Mouse (Mus musculus): Measurements from ENCODE around the gene Rnf167. TPM values are rescaled to one million over a fixed set of nuclear protein-coding genes. Genes with fewer than 3 reads are reported as not detected.
A peak's percentile ranks its signal among the peaks of the same experiment; 100 is the strongest.

The Rnf167 gene
- polyA plus RNA-seq, 1 experiment from 2014 or later = 105 TPM

GRCm38 (mm10) chr11:70674014-70674413, 27.0 kb downstream of the Rnf167 start:
- H3K9ac ChIP-seq (ENCODE audit: low read length) = no peak overlapping the region
- 57% methylated on average over 6 of the region's 6 CpGs for WGBS
- H3K27ac ChIP-seq (ENCODE audit: low read depth, low read length) = no peak overlapping the region
- ATAC-seq (no peak), DNase-seq (ENCODE audit: low spot score) (no peak)
- H3K27me3 ChIP-seq (replicated peaks; ENCODE audit: control insufficient read depth, insufficient read depth, low read length) = no peaks in the 10 kb centered on the region
- no peak overlapping the region for H3K4me3 ChIP-seq (ENCODE audit: low read depth, low read length)
- H3K36me3 ChIP-seq (ENCODE audit: control insufficient read depth, insufficient read depth, low read length) = peaks cover 49% of the 10 kb centered on the region
- H3K4me2 ChIP-seq (ENCODE audit: low read length) = no peak overlapping the region
- no peaks in the 10 kb centered on the region for H3K9me3 ChIP-seq (replicated peaks; ENCODE audit: control insufficient read depth, low read length)
- peaks cover 7% of the 10 kb centered on the region; the same call in 1 of the 2 replicates for H3K4me1 ChIP-seq (ENCODE audit: control insufficient read depth, insufficient read depth, low read length)

GRCm38 (mm10) chr11:70674501-70674900, 27.5 kb downstream of the Rnf167 start:
- no peak overlapping the region for H3K4me2 ChIP-seq (ENCODE audit: low read length)
- no peaks in the 10 kb centered on the region for H3K27me3 ChIP-seq (replicated peaks; ENCODE audit: control insufficient read depth, insufficient read depth, low read length)
- no peak overlapping the region for H3K4me3 ChIP-seq (ENCODE audit: low read depth, low read length)
- DNase-seq (ENCODE audit: low spot score) (no peak), ATAC-seq (no peak)
- 64% methylated on average over 11 of the region's 11 CpGs for WGBS
- peaks cover 7% of the 10 kb centered on the region; the same call in 1 of the 2 replicates for H3K4me1 ChIP-seq (ENCODE audit: control insufficient read depth, insufficient read depth, low read length)
- H3K9me3 ChIP-seq (replicated peaks; ENCODE audit: control insufficient read depth, low read length) = no peaks in the 10 kb centered on the region
- no peak overlapping the region for H3K9ac ChIP-seq (ENCODE audit: low read length)
- peaks cover 54% of the 10 kb centered on the region for H3K36me3 ChIP-seq (ENCODE audit: control insufficient read depth, insufficient read depth, low read length)
- no peak overlapping the region for H3K27ac ChIP-seq (ENCODE audit: low read depth, low read length)

- Histone ChIP-seq H3K9me3 (replicated peaks; ENCODE audit: control insufficient read depth, low read length) (no peaks in the 10 kb centered on the region), H3K27ac (ENCODE audit: low read depth, low read length) (no peak overlapping the region), H3K36me3 (ENCODE audit: control insufficient read depth, insufficient read depth, low read length) (peaks cover 59% of the 10 kb centered on the region), H3K4me3 (ENCODE audit: low read depth, low read length) (no peak overlapping the region), H3K4me2 (ENCODE audit: low read length) (no peak overlapping the region), H3K27me3 (replicated peaks; ENCODE audit: control insufficient read depth, insufficient read depth, low read length) (no peaks in the 10 kb centered on the region), H3K9ac (ENCODE audit: low read length) (no peak overlapping the region), H3K4me1 (ENCODE audit: control insufficient read depth, insufficient read depth, low read length) (peaks cover 8% of the 10 kb centered on the region)
- ATAC-seq (no peak), DNase-seq (ENCODE audit: low spot score) (no peak)
- WGBS = 84% methylated on average over 9 of the region's 9 CpGs
Observed at GRCm38 (mm10) chr11:70678092-70678491, 31.1 kb downstream of the Rnf167 start.

- peaks cover 64% of the 10 kb centered on the region for H3K36me3 ChIP-seq (ENCODE audit: control insufficient read depth, insufficient read depth, low read length)
- DNase-seq (ENCODE audit: low spot score) (no peak), ATAC-seq (no peak)
- no peaks in the 10 kb centered on the region for H3K27me3 ChIP-seq (replicated peaks; ENCODE audit: control insufficient read depth, insufficient read depth, low read length)
- H3K4me2 ChIP-seq (ENCODE audit: low read length) = no peak overlapping the region
- 79% methylated on average over 2 of the region's 2 CpGs for WGBS
- H3K4me3 ChIP-seq (ENCODE audit: low read depth, low read length) = no peak overlapping the region
- peaks cover 8% of the 10 kb centered on the region for H3K4me1 ChIP-seq (ENCODE audit: control insufficient read depth, insufficient read depth, low read length)
- H3K9me3 ChIP-seq (replicated peaks; ENCODE audit: control insufficient read depth, low read length) = no peaks in the 10 kb centered on the region
- no peak overlapping the region for H3K27ac ChIP-seq (ENCODE audit: low read depth, low read length)
- no peak overlapping the region for H3K9ac ChIP-seq (ENCODE audit: low read length)
Observed at GRCm38 (mm10) chr11:70678576-70678975, 31.5 kb downstream of the Rnf167 start.

GRCm38 (mm10) chr11:70679361-70679760, 32.3 kb downstream of the Rnf167 start:
- H3K4me2 ChIP-seq (ENCODE audit: low read length) = no peak overlapping the region
- H3K36me3 ChIP-seq (ENCODE audit: control insufficient read depth, insufficient read depth, low read length) = peaks cover 64% of the 10 kb centered on the region
- WGBS = 96% methylated on average over 8 of the region's 8 CpGs
- no peak overlapping the region for H3K27ac ChIP-seq (ENCODE audit: low read depth, low read length)
- DNase-seq (ENCODE audit: low spot score) (no peak), ATAC-seq (no peak)
- H3K27me3 ChIP-seq (replicated peaks; ENCODE audit: control insufficient read depth, insufficient read depth, low read length) = no peaks in the 10 kb centered on the region
- peaks cover 8% of the 10 kb centered on the region for H3K4me1 ChIP-seq (ENCODE audit: control insufficient read depth, insufficient read depth, low read length)
- H3K9me3 ChIP-seq (replicated peaks; ENCODE audit: control insufficient read depth, low read length) = no peaks in the 10 kb centered on the region
- no peak overlapping the region for H3K9ac ChIP-seq (ENCODE audit: low read length)
- H3K4me3 ChIP-seq (ENCODE audit: low read depth, low read length) = no peak overlapping the region

GRCm38 (mm10) chr11:70679894-70680293, 32.9 kb downstream of the Rnf167 start:
- no peak overlapping the region for H3K4me2 ChIP-seq (ENCODE audit: low read length)
- no peaks in the 10 kb centered on the region for H3K27me3 ChIP-seq (replicated peaks; ENCODE audit: control insufficient read depth, insufficient read depth, low read length)
- no peak overlapping the region for H3K27ac ChIP-seq (ENCODE audit: low read depth, low read length)
- ATAC-seq = no peak
- DNase-seq (ENCODE audit: low spot score) = no peak
- WGBS = 93% methylated on average over 8 of the region's 8 CpGs
- no peaks in the 10 kb centered on the region for H3K9me3 ChIP-seq (replicated peaks; ENCODE audit: control insufficient read depth, low read length)
- peaks cover 8% of the 10 kb centered on the region for H3K4me1 ChIP-seq (ENCODE audit: control insufficient read depth, insufficient read depth, low read length)
- H3K36me3 ChIP-seq (ENCODE audit: control insufficient read depth, insufficient read depth, low read length) = peaks cover 66% of the 10 kb centered on the region
- H3K9ac ChIP-seq (ENCODE audit: low read length) = no peak overlapping the region
- no peak overlapping the region for H3K4me3 ChIP-seq (ENCODE audit: low read depth, low read length)

GRCm38 (mm10) chr11:70681170-70681569, 34.1 kb downstream of the Rnf167 start:
- Histone ChIP-seq H3K27ac (ENCODE audit: low read depth, low read length) (no peak overlapping the region), H3K36me3 (ENCODE audit: control insufficient read depth, insufficient read depth, low read length) (peaks cover 62% of the 10 kb centered on the region), H3K9ac (ENCODE audit: low read length) (no peak overlapping the region), H3K4me1 (ENCODE audit: control insufficient read depth, insufficient read depth, low read length) (peaks cover 8% of the 10 kb centered on the region), H3K4me3 (ENCODE audit: low read depth, low read length) (no peak overlapping the region), H3K4me2 (ENCODE audit: low read length) (no peak overlapping the region), H3K9me3 (replicated peaks; ENCODE audit: control insufficient read depth, low read length) (no peaks in the 10 kb centered on the region), H3K27me3 (replicated peaks; ENCODE audit: control insufficient read depth, insufficient read depth, low read length) (no peaks in the 10 kb centered on the region)
- no peak for DNase-seq (ENCODE audit: low spot score)
- ATAC-seq = no peak
- 65% methylated on average over 12 of the region's 12 CpGs for WGBS

GRCm38 (mm10) chr11:70681897-70682581, 35.0 kb downstream of the Rnf167 start:
- 10% methylated on average over 11 of the region's 11 CpGs for WGBS
- ATAC-seq (peak; percentile 85), DNase-seq (ENCODE audit: low spot score) (peak; percentile 88)
- Histone ChIP-seq H3K27ac (ENCODE audit: low read depth, low read length) (peak overlapping the region; percentile 72), H3K27me3 (replicated peaks; ENCODE audit: control insufficient read depth, insufficient read depth, low read length) (no peaks in the 10 kb centered on the region), H3K4me2 (ENCODE audit: low read length) (peak overlapping the region; percentile 24; the same call in 1 of the 2 replicates), H3K9ac (ENCODE audit: low read length) (no peak overlapping the region), H3K36me3 (ENCODE audit: control insufficient read depth, insufficient read depth, low read length) (peaks cover 57% of the 10 kb centered on the region), H3K4me1 (ENCODE audit: control insufficient read depth, insufficient read depth, low read length) (peaks cover 13% of the 10 kb centered on the region), H3K4me3 (ENCODE audit: low read depth, low read length) (no peak overlapping the region), H3K9me3 (replicated peaks; ENCODE audit: control insufficient read depth, low read length) (no peaks in the 10 kb centered on the region)

- Histone ChIP-seq H3K36me3 (ENCODE audit: control insufficient read depth, insufficient read depth, low read length) (peaks cover 51% of the 10 kb centered on the region), H3K27me3 (replicated peaks; ENCODE audit: control insufficient read depth, insufficient read depth, low read length) (no peaks in the 10 kb centered on the region), H3K9ac (ENCODE audit: low read length) (no peak overlapping the region), H3K4me1 (ENCODE audit: control insufficient read depth, insufficient read depth, low read length) (peaks cover 16% of the 10 kb centered on the region), H3K27ac (ENCODE audit: low read depth, low read length) (no peak overlapping the region), H3K4me2 (ENCODE audit: low read length) (no peak overlapping the region), H3K4me3 (ENCODE audit: low read depth, low read length) (no peak overlapping the region), H3K9me3 (replicated peaks; ENCODE audit: control insufficient read depth, low read length) (no peaks in the 10 kb centered on the region)
- ATAC-seq = no peak
- 92% methylated on average over 5 of the region's 5 CpGs for WGBS
- no peak for DNase-seq (ENCODE audit: low spot score)
Observed at GRCm38 (mm10) chr11:70683640-70684039, 36.6 kb downstream of the Rnf167 start.
